Mouse (Mus musculus) thymus, adult 2 months (tissue): ENCODE measurements around the gene Sun1. TPM values are rescaled to one million over a fixed set of nuclear protein-coding genes. Genes with fewer than 3 reads are reported as not detected.

Experiments used
- DNase-seq: peaks from one replicate; pipeline ENCODE4 v3.0.0; 2021
- H3K27ac ChIP-seq: fragments of 200-500 bp; 2 replicates; pipeline ENCODE4 v1.5.1; 2012; ENCODE audit warnings: low read length, control low read depth; ENCODE audit not compliant: control insufficient read depth, insufficient read depth
- H3K27me3 ChIP-seq: fragments of 200-500 bp; 2 replicates; pipeline ENCODE4 v1.6.1; 2012; ENCODE audit warnings: mild to moderate bottlenecking, low read length, moderate library complexity, mixed read lengths; ENCODE audit not compliant: control insufficient read depth, insufficient read depth
- H3K36me3 ChIP-seq: fragments of 200-500 bp; 2 replicates; pipeline ENCODE4 v1.6.1; 2012; ENCODE audit warnings: mild to moderate bottlenecking, low read length, moderate library complexity; ENCODE audit not compliant: control insufficient read depth, insufficient read depth
- H3K4me1 ChIP-seq: fragments of 200-500 bp; replicated peaks from 2 replicates; pipeline ENCODE4 v1.6.1; 2012; ENCODE audit warnings: low read length; ENCODE audit not compliant: control insufficient read depth, insufficient read depth
- H3K4me3 ChIP-seq: fragments of 200-500 bp; 2 replicates; pipeline ENCODE4 v1.5.1; 2012; ENCODE audit warnings: mild to moderate bottlenecking, low read length, control low read depth, moderate library complexity; ENCODE audit not compliant: control insufficient read depth, insufficient read depth
- CTCF ChIP-seq: fragments of 200-500 bp; IDR thresholded peaks from 2 replicates; pipeline ENCODE4 v1.5.1; 2012; ENCODE audit warnings: mild to moderate bottlenecking, control low read depth, low read length, moderate library complexity, borderline replicate concordance; ENCODE audit not compliant: control insufficient read depth, poor library complexity, insufficient read depth; ENCODE audit errors: extremely low read depth
- POLR2A ChIP-seq: fragments of 200-500 bp; IDR thresholded peaks from 2 replicates; pipeline ENCODE4 v1.6.1; 2012; ENCODE audit warnings: mild to moderate bottlenecking, low read length, control low read depth, moderate library complexity; ENCODE audit not compliant: control insufficient read depth, poor library complexity, insufficient read depth; ENCODE audit errors: extremely low read depth
- WGBS: fragments of 180-500 bp; shearing (Covaris S2); methylation state at CpG from one replicate; pipeline ENCODE4 v1.1.7; 2018; 5-methylcytosine and 5-hydroxymethylcytosine counted together
- polyA plus RNA-seq: library from polyadenylated mRNA; depleted of rRNA; stranded (reverse); fragments of >200 nt; gene quantifications from 2 replicates; pipeline ENCODE4 v1.2.3, GENCODE M21; 2012

Sun1 gene
- polyA plus RNA-seq, 1 experiment, result 36.3 TPM

- Histone ChIP-seq H3K36me3 (no peaks in the 10 kb centered on the region), H3K27ac (no peak overlapping the region), H3K4me1 (peaks cover 24% of the 10 kb centered on the region), H3K27me3 (no peaks in the 10 kb centered on the region), H3K4me3 (no peak overlapping the region)
- WGBS, result 94% methylated on average over 5 of the region's 5 CpGs
- no peak for DNase-seq
- no peak for TF ChIP-seq POLR2A
- no peak for TF ChIP-seq CTCF
These were observed 2.9 kb downstream of the Sun1 start for GRCm38 (mm10) chr5:139203312-139203711.

- H3K27me3 ChIP-seq, result no peaks in the 10 kb centered on the region
- no peak for DNase-seq
- no peak overlapping the region for H3K27ac ChIP-seq
- no peaks in the 10 kb centered on the region for H3K36me3 ChIP-seq
- WGBS, result 88% methylated on average over 4 of the region's 4 CpGs
- H3K4me1 ChIP-seq, result peaks cover 17% of the 10 kb centered on the region
- TF ChIP-seq POLR2A, result no peak
- TF ChIP-seq CTCF, result no peak
- no peak overlapping the region for H3K4me3 ChIP-seq
These were observed 5.6 kb downstream of the Sun1 start for GRCm38 (mm10) chr5:139206081-139206480.

GRCm38 (mm10) chr5:139206525-139206924 is 6.1 kb downstream of the Sun1 start:
- DNase-seq, result no peak
- no peak overlapping the region for H3K4me3 ChIP-seq
- no peaks in the 10 kb centered on the region for H3K27me3 ChIP-seq
- TF ChIP-seq CTCF (no peak), POLR2A (no peak)
- WGBS, result 26% methylated on average over 7 of the region's 7 CpGs
- peaks cover 12% of the 10 kb centered on the region for H3K4me1 ChIP-seq
- no peaks in the 10 kb centered on the region for H3K36me3 ChIP-seq
- no peak overlapping the region for H3K27ac ChIP-seq

DNA sequence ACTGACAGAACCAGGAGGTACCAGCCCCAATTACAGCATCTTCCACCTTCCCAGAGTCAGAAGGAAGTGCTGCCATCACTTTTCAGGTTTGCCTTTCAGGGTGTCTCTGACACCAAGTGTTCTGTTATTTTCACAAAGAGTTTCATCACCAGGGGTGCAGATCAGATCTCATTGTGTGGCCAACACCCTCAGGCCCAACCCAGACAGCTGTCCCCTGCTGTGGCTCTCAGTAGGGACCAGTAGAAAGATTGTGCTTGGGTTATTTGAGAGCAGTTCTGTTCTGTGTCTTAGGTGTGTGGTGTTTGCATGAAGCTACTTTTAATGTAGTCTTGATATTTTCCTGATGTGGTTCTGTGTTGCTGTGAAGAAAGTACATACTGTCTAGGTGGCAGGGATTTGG is 7.7 kb downstream of the Sun1 start:
- Histone ChIP-seq H3K27ac (no peak overlapping the region), H3K4me3 (no peak overlapping the region), H3K27me3 (no peaks in the 10 kb centered on the region), H3K36me3 (no peaks in the 10 kb centered on the region), H3K4me1 (peaks cover 5% of the 10 kb centered on the region; the same call in 1 of the 2 replicates)
- TF ChIP-seq CTCF (no peak), POLR2A (no peak)
- DNase-seq, result no peak

DNA sequence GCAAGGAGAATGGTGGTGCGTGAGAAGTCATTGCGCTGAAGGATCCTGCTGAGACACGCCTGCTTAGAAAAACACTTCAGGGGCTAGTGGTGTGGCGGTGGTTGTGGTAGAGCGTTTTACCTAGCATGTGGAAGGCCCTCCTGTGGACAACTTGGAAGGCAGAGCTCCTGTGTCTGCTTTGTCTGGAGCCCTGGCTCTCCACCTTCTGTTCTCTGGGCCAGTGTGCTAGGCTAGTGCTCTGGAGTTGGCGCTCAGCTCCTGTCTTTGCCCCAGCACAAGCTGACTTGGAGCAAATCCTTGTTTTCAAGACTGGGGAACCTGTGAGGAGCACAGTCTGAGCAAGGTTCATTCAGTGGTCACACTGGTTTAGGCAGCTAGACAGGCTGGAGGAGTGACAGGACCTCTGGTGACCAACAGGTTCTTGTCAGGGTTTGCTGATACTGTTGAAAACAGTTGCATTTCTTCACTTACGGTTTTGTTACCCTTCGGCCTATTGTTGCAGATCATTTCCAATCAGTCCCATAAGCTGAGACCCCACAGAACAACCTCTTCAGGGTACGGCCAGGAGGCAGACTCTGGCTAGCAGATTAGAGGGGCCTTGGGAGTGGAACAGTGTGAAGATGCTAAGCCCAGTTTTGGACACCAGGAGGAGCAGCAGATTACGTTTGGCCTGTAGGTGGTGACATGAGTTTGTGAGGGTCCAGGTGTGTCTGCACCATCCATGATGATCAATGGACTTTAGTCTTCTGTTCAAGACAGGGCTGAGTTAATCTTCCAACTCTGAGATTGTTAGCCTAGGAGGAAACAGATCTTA is 8.6 kb downstream of the Sun1 start:
- WGBS, result 94% methylated on average over 10 of the region's 10 CpGs
- Histone ChIP-seq H3K36me3 (no peaks in the 10 kb centered on the region), H3K27me3 (no peaks in the 10 kb centered on the region), H3K4me1 (peaks cover 5% of the 10 kb centered on the region; the same call in 1 of the 2 replicates), H3K4me3 (no peak overlapping the region), H3K27ac (no peak overlapping the region)
- TF ChIP-seq CTCF (no peak), POLR2A (no peak)
- DNase-seq, result no peak

- no peak for DNase-seq
- over 99% methylated on average over 7 of the region's 7 CpGs for WGBS
- Histone ChIP-seq H3K36me3 (no peaks in the 10 kb centered on the region), H3K4me3 (no peak overlapping the region), H3K4me1 (peaks cover 5% of the 10 kb centered on the region; the same call in 1 of the 2 replicates), H3K27ac (no peak overlapping the region), H3K27me3 (no peaks in the 10 kb centered on the region)
- TF ChIP-seq POLR2A (no peak), CTCF (no peak)
These were observed 9.2 kb downstream of the Sun1 start for GRCm38 (mm10) chr5:139209685-139210026.

DNA sequence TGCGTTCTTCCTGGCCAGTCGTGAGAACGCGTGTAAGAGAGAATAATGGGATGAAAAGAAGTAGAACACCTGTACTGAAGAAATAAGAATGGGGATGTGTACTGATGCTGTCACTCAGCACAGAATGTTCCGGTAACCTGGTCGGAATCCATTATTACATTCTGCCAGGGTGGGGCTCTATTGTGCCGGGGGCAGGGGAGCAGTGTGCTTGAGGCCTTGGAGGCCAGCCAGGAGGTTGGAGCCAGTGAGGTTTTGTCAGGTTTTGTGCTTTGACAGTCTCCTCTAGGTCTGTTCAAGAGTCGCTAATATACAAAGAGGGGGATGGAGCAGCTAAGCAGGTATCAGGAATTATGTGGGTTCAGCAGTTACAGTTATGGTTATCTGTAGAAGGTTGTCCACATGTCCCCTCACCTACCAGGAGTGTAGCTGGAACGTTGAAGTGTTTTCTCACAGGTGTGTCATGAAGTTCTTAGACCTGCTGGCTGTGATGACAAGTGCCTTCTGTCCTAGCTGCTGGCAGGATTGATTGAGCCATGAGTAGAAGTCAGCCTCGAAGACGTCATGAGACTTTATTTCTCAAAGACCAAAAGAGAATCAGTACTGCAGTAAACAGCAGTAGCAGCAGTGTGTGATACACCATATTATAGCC is 11.4 kb downstream of the Sun1 start:
- no peak for DNase-seq
- Histone ChIP-seq H3K36me3 (peaks cover 6% of the 10 kb centered on the region; the same call in 1 of the 2 replicates), H3K27ac (no peak overlapping the region), H3K4me3 (no peak overlapping the region), H3K27me3 (no peaks in the 10 kb centered on the region), H3K4me1 (no peaks in the 10 kb centered on the region)
- TF ChIP-seq CTCF, result no peak
- TF ChIP-seq POLR2A, result no peak
- 96% methylated on average over 11 of the region's 11 CpGs for WGBS
